Mouse (Mus musculus) thymus, postnatal 0 days (tissue): ENCODE data around the gene Insl3. TPM values are rescaled to one million over a fixed set of nuclear protein-coding genes. Genes with fewer than 3 reads are reported as not detected.
"Not testable (repeated sequence)": the region's sequence is repeated elsewhere in the genome, so short reads cannot be mapped to it uniquely, and the experiment has no call there.

Experiments
- DNase-seq: peaks from one replicate; pipeline ENCODE4 v3.0.0-alpha.2; 2015; ENCODE audit warnings: low spot score
- polyA plus RNA-seq: library from polyadenylated mRNA; unstranded; fragments of >200 nt; fragmentation: Nextera tagmentation; extraction: Ambion mirVana; gene quantifications from 2 replicates; pipeline ENCODE4 v1.2.1, GENCODE M21; 2015

Insl3 gene
- polyA plus RNA-seq, 1 experiment from 2014 or later: 3.7 TPM

DNA sequence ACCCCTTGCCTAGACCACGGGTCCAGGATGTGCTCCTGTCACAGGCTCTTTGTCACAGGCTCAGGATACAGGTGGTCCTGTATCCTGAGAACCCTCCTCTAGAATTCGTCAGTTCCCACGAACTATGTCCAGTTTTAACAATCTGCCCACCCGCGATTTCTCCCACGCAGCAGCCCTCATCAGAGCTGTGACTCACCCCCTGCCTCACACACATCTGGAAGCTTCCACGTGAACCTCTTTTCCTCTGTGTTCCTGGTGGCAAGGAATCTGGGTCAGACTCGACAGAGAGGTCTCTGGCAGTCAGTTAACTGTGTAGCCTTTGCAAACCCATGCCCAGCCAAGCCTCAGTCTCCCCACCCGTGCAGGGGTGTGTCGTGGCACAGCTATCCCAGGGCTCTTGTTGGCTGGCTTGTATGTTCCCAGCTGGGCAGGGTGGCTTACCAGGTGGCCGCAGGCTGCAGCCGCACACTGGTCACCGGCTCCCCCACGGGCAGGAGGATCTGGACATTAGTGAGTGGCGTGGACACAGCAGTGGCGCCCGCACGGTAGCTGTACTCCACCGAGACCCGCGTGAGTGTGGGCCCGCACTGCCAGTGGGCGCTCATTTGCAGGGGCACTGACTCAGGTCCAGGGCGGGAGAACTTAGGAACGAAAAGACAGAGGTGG is 20.3 kb downstream of the Insl3 start:
- DNase-seq: no peak

DNA sequence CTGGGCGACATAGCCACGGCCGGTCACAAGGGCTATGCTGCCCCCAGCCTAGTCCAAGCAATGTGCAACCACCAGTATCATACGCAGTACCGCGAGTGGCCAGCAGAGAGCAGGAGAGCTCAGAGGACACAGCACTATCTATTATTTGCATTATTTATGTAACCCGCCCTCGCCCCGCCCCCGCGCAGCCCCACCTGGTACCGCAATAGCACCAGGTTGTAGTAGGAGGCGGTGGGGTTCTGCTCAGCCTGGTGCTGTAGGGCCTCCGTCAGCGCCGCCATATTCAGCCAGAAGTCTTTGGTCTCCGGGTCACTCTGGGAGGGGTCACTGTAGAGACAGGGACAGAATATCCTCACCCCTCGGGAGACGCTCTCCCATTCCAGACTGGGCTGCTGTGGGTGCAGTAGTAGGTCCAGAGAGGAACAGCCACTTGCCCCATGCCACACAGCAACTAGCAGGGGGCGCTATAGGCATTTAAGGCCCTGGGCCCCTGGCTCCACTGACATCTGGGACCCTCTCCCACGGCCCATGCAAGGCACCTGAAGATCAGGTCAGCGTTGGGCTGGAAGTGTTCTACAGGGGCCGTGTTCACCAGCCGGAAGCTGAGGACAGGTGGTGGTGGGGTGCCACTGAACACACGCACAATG is 20.9 kb downstream of the Insl3 start:
- DNase-seq: peak; percentile 52

DNA sequence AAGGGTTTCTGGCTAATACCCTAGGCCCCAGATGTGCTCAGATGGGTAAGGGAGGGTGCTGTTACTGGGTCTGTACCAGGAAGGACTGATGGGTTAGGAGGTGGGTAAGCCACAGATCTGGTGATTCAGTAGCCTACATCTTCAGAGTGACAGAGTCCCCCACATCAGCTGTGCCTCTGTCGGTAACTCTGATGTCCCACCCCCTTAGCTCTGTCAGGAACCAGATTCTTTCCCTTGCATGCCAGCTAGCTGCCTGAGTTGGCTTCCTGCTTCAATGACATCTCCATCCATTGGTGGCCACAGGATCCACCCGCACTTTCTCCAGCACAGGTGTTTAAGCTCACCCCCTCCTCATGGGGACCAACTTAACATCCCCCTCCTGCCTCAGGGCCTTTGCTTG is 22.6 kb downstream of the Insl3 start:
- no peak for DNase-seq

- DNase-seq: no peak
Measured at GRCm38 (mm10) chr8:71715531-71715930, 26.5 kb downstream of the Insl3 start.

- DNase-seq: no peak
Measured at GRCm38 (mm10) chr8:71716561-71717053, 27.6 kb downstream of the Insl3 start.

- DNase-seq: no peak
Measured at GRCm38 (mm10) chr8:71717096-71717495, 28.1 kb downstream of the Insl3 start.

DNA sequence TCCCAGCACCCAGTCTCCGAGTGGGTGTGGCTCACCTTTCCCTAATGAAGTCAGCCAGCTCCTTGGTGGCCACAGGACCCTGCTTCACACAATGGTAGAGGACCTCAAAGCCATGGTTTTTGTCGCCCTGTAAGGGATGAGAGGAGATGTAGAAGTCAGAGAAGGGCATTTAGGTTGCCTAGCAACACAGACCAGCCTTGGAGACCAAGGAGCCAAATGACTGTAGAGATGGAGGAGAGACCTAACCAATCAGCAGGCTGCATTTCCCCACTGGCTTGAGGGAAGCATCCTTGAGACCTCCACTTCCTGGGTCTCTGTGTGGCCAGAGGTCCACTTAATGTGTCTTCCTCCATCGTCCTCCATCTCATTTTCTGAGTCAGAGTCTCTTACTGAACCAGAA is 29.2 kb downstream of the Insl3 start:
- no peak for DNase-seq

- DNase-seq: no peak
Measured at GRCm38 (mm10) chr8:71719218-71719617, 30.2 kb downstream of the Insl3 start.

GRCm38 (mm10) chr8:71719928-71720457 is 31.0 kb downstream of the Insl3 start:
- DNase-seq: peak; percentile 77

GRCm38 (mm10) chr8:71723047-71723551 is 34.1 kb downstream of the Insl3 start:
- peak; percentile 88 for DNase-seq

DNA sequence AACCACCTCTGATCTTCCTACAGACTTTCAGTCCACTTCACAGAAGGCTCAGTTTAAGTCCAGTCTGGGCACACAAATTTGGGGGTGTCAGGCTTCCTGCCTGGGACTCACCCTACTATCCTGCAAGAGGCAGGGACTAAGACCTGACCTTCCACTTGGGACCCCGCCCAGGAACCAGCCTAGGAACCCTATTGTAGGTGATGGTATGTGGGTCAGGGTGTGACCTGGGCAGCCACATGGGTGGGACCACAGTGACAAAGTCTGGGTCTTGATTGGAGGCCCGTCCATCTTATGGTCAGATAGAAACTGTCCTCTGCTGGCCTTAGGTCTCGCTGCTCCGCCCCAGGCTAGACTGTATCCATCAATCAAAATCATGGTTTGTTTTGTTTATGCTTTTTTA is 35.4 kb downstream of the Insl3 start:
- DNase-seq: no peak

GRCm38 (mm10) chr8:71725122-71725924 is 36.3 kb downstream of the Insl3 start, which contains the start of gene Fcho1:
Gene Fcho1 (minus strand): TSS chr8:71725716.
- peak; percentile 96 for DNase-seq

DNA sequence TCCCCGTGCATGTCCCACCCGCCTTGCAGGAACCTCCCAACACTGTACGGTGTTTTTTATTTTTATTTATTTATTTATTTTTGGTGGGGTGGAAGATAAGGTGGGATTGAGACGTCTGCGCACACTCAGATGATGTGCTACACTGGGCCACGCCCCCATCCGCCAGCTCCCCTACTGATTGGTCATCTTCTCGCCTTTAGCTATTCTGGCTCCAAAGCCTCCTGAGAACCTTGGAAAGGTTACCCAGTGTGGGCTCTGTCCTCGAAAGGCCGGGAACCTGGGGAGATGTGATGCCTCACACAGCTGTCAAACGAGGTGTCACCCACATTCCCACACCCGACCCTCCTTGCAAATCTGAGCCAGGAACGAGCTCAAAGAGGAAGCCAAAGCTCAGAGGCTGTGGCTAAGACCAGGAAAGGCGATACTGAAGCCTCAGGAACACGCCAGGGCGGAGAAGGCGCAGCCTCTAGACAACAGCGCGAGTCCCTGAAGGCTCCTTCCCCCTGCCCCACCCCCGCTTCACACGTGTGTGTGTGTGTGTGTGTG is 39.3 kb downstream of the Insl3 start:
- peak; percentile 36 for DNase-seq

DNA sequence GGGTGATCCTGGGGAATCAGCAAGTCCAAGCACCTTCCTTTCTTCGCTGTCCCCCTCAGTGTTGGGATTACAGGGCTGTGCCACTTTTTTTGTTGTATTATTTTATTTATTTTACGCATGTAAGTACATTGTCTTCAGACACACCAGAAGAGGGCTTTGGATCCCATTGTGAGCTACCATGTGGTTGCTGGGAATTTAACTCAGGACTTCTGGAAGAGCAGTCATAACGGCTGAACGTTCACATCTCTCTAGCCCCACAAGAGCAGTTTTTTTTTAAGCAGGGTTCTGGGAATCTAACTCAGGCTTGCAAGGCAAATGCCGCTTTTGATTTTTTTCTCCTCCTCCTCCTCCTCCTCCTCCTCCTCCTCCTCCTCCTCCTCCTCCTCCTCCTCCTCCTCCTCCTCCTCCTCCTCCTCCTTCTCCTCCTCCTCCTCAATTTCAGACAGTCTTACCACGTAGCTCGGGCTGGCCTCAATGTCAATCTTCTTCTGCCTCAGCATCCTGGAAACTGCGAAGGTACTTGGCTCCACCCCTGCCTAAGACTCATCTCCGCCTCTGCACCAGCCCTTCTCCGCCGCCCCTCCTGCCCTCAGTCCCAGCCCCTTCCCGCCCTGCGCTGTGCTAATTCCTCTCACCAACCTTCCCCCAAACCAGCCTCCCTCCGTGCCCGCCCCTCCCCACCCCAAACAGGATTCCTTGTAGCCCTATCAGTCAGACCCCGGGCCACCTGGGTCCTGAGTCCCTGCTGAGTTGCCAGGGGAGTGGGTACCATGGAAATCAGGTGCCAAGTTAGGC is 40.0 kb downstream of the Insl3 start:
- peak; percentile 63 for DNase-seq

GRCm38 (mm10) chr8:71731652-71732230 is 42.7 kb downstream of the Insl3 start:
- peak; percentile 79 for DNase-seq

GRCm38 (mm10) chr8:71738316-71738715 is 49.3 kb downstream of the Insl3 start:
- DNase-seq: not testable (repeated sequence)
